Mouse (Mus musculus): ENCODE results near the gene Olfr131.
"Not testable (repeated sequence)": the region's sequence is repeated elsewhere in the genome, so short reads cannot be mapped to it uniquely, and the experiment has no call there.

The Olfr131 gene

DNA sequence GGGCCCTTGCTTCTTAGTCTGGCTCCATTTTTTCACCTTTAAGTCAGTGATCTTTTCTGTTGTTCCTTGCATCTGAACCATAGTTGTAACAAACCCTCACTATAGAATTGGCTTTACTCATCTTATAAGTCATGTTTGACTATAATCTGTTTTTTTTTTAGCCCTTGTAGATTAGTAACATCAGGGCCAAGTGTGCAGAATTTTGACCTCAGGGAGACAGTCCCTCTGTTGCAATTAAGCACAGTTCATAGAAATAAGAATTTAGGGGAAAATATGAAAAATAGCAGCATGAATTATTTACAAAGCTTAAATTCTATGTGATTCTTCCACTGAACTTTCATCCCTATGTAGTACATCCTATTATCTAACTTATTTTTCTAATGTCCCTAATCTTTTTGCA, at the start of gene Olfr131:
Olfr131 (minus strand) TSS at position 101 of the 400 bp plus-strand sequence.
- no peak for DNase-seq

DNA sequence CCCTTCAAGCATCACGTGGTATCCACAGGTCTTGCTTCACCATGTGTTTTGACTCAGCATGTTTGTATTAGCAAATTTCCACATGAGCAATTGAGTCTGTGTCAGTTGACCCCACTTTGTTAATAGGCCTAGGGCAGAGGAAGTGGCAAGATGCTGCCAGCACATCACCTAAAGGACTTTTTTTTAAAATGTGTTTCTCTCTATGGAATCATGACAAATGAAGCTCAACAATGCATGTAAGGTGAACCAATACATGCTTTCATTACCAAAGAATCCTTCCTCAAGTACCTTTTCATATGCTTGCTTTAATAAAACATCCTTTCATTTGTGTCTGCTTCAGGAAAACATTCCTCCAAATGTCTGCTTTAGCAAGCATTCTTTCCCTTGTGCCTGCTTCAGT, 45.9 kb upstream of the Olfr131 start, which contains the start of gene Olfr132:
Olfr132 (minus strand) TSS at position 101 of the 400 bp plus-strand sequence.
- DNase-seq = no peak

DNA sequence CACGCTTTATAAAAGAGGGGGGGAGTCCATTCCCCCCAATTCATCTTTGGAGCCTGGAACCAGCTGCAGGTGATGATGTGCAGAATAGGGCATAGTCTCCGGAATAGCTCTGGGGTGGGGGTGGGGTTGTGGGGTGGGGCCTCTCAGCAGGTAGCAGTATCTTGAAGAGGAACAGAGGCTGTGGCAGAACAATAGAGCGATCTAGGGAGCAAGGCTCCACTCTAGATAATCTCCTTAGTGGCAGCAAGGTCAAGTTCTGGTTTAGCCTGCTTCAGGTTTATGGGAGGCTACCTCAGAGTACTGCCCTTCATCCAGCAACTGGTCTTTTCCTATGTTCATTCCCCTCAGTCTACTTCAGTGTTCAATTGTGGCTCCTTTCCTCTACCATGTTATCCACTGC, 36.9 kb upstream of the Olfr131 start:
- DNase-seq = not testable (repeated sequence)

DNA sequence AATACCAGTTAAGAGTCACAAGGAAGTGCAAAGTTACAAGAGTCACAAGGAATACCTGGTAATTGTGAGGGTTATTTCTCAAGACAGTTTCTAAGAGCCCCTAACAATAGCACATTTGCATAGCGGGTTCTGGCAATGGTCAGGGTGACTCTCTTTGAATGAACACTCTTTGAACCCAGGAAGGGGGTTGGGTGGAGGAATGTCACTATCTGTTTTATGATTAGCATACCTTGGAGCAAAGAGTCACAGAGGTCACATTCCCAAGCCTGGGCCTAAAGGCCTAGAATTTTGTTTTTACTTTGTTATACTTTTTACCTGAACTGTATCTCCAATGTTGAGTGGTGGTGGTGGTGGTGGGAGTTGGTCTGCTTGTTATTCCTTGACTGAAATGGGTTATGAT, 35.7 kb upstream of the Olfr131 start:
- not testable (repeated sequence) for DNase-seq

DNA sequence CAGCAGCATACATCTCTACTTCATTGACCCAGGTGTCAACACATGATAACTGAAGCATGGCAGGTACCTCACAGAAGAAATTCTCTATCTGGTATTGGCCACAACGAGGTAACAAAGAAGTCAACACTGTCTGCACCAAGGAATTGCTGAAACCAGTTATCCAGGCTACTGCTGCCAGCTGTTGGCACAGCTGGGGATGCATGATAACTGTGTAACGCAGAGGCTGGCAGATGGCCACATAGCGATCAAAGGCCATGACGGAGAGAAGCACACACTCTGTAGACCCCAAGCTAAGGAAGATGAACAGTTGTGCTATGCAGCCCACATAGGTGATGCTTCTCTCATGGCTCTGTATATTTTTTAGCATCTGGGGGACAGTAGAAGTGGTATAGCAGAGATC, 6.1 kb downstream of the Olfr131 start:
- no peak for DNase-seq

DNA sequence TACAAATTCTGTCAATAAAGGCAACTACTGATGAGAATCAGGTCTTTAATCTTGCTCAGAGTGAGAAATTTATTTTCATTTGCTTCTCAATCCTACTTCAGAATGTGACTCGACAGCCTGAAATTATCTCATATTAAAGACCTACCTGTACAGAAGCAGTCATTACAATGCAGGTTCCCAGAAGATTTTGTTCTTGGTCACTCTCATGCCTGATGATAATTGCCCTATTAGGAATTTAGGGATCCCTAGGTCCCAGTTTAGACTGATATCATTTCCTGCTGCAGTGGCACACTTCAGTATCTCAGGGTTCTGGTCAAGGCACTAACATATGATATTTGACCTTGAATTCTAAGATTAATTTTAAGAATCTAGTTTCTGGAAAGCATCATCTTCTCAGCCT, 24.9 kb downstream of the Olfr131 start, which contains the start of gene Olfr130:
Olfr130 (plus strand) TSS at position 301 of the 400 bp plus-strand sequence.
- DNase-seq = no peak

DNA sequence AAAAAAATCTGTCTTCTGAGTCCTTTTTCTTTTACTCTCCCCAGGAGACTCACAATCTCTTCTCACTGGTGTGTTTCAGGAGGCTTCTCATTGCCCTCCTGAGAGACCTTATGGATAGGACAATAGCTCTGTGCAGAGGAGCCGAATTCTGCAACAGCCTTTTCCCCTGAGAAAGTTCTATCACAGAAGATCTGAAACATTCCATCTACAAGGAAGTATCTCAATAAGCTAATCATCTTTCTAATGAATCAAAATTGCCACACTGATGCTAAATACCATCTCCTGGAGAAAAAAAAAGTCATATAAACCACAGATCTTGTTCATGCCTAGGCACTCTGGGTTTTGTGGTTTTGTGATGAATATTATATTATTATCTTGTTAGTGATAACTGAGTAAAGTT, 28.5 kb downstream of the Olfr131 start, which contains the start of gene Olfr129:
Olfr129 (minus strand) TSS at position 101 of the 400 bp plus-strand sequence.
- DNase-seq = no peak

All from thymus, adult 18-20 months (tissue).